Mouse (Mus musculus): ENCODE results near the gene Trim66. TPM values are rescaled to one million over a fixed set of nuclear protein-coding genes. Genes with fewer than 3 reads are reported as not detected.
A peak's percentile ranks its signal among the peaks of the same experiment; 100 is the strongest.

Trim66 gene
- polyA plus RNA-seq, 1 experiment from 2014 or later, result 0.08 TPM

GRCm38 (mm10) chr7:109438781-109439591 lies 68.9 kb downstream of the Trim66 start, which contains the start of gene Stk33:
TSS of gene Stk33 (minus strand) at chr7:109439081.
- under 1% methylated on average over 62 of the region's 62 CpGs for WGBS
- Histone ChIP-seq H3K27me3 (peaks cover 6% of the 10 kb centered on the region; the same call in 1 of the 2 replicates), H3K9me3 (replicated peaks) (no peaks in the 10 kb centered on the region), H3K36me3 (no peaks in the 10 kb centered on the region), H3K4me1 (peaks cover 18% of the 10 kb centered on the region), H3K4me2 (replicated peaks) (peak within 1 kb of the TSS; percentile 70), H3K27ac (peak within 1 kb of the TSS; percentile 79), H3K4me3 (peak within 1 kb of the TSS; percentile 49), H3K9ac (peak within 1 kb of the TSS; percentile 72)
- peak; percentile 87 for ATAC-seq (ENCODE audit: low FRiP score)

DNA sequence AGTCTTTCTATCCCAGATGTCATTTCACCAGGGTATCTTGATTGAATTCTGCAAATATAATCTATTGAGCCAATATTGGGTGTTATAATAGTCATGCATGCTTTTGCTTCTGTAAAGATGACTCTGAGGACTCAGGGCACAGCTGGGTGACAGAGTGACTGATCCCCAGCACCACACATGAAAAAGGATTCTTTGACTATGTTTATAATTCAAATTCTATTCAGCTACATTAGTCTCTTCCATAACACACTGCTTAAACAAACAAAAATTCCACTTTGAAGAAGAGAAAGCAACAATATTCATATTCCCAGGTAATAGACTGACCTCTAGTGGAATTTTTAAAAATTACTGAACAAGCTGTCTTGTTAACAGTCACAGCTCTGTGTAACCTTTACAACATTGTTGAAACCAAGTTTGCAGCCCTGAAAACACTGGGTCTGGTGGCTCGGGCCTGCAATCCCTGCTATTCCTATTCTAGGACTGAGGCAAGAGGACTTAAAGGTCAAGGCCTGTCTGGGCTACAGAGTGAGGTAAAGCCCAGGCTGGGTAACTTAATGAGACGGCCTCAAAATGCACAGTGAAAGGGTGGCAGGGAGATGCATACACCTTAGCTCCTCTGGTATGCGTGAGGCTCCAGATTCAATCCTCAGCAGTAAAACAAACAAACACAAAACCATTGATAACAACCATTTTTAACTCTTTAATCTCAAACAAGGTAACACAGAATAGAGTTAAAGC lies 83.3 kb downstream of the Trim66 start:
- H3K4me1 ChIP-seq, result no peaks in the 10 kb centered on the region
- H3K4me3 ChIP-seq, result no peak overlapping the region
- no peaks in the 10 kb centered on the region for H3K36me3 ChIP-seq
- no peak for ATAC-seq (ENCODE audit: low FRiP score)
- H3K9ac ChIP-seq, result no peak overlapping the region
- no peaks in the 10 kb centered on the region for H3K9me3 ChIP-seq (replicated peaks)
- H3K27ac ChIP-seq, result no peak overlapping the region
- H3K27me3 ChIP-seq, result no peaks in the 10 kb centered on the region
- WGBS, result 70% methylated on average over 3 of the region's 3 CpGs
- no peak overlapping the region for H3K4me2 ChIP-seq (replicated peaks)

DNA sequence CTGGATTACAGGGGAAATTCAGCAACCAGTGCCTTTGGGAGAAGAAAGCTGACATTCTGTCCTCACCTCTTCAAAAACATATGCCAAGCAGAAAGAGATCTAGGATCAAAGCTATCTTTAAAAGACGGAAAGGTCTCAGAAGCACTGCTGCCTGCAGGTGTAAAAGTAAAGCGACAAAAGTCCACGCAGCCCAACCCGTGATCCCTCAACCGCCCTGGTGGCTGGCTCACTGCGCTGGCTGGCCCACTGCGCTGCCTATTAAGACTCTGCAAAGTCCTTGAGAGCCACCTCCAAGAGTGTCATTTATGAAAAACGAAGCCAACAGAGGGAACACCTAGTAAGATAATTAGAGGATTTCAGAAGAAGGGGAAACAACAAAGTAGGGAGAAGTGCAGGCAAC lies 85.1 kb downstream of the Trim66 start:
- no peak overlapping the region for H3K4me3 ChIP-seq
- WGBS, result 77% methylated on average over 8 of the region's 8 CpGs

DNA sequence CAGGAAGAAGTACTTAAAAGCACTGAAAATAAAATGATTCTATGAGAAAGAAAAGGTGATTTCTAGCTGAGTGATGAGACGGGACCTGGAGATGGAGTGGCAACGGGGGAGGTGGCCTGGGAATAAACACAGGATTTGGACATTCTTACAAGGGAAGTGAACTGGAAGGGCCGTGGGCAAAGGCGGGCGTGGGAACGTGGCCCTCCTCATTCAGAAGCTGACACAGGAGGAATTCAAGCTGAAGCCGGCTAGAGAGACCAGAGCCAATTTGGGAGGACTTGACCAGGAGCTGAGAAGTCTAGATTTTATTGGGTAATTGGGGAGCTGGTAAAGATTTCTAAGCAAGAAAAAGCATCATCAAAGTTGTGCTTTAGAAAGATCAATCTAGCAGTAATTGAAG lies 102.4 kb downstream of the Trim66 start:
- Histone ChIP-seq H3K9ac (no peak overlapping the region), H3K4me1 (no peaks in the 10 kb centered on the region), H3K27ac (no peak overlapping the region), H3K9me3 (replicated peaks) (no peaks in the 10 kb centered on the region), H3K27me3 (no peaks in the 10 kb centered on the region), H3K4me3 (no peak overlapping the region), H3K36me3 (no peaks in the 10 kb centered on the region), H3K4me2 (replicated peaks) (no peak overlapping the region)
- WGBS, result 52% methylated on average over 7 of the region's 7 CpGs
- no peak for ATAC-seq (ENCODE audit: low FRiP score)

More for the DNA sequence above, 85.1 kb downstream of the Trim66 start:
- Histone ChIP-seq H3K9ac (no peak overlapping the region), H3K27me3 (no peaks in the 10 kb centered on the region), H3K4me1 (no peaks in the 10 kb centered on the region), H3K27ac (no peak overlapping the region), H3K36me3 (no peaks in the 10 kb centered on the region), H3K9me3 (replicated peaks) (no peaks in the 10 kb centered on the region), H3K4me2 (replicated peaks) (no peak overlapping the region)
- ATAC-seq (ENCODE audit: low FRiP score), result no peak

- ATAC-seq (ENCODE audit: low FRiP score), result no peak
- WGBS, result 73% methylated on average over 3 of the region's 3 CpGs
- no peaks in the 10 kb centered on the region for H3K27me3 ChIP-seq
- H3K4me1 ChIP-seq, result no peaks in the 10 kb centered on the region
- H3K9ac ChIP-seq, result no peak overlapping the region
- H3K9me3 ChIP-seq (replicated peaks), result no peaks in the 10 kb centered on the region
- no peak overlapping the region for H3K4me2 ChIP-seq (replicated peaks)
- H3K4me3 ChIP-seq, result no peak overlapping the region
- no peaks in the 10 kb centered on the region for H3K36me3 ChIP-seq
- H3K27ac ChIP-seq, result no peak overlapping the region
Measured at GRCm38 (mm10) chr7:109399299-109399698, 108.6 kb downstream of the Trim66 start.

Small RNA genes lying within 50 kb of the gene (microRNA-seq; reads per million reads assigned to microRNA genes)
- not detected for gene Gm47284

Other genes with a start within 250 kb of the Trim66 start
- 6.8 and 10.0 TPM in 2 replicates for gene Stk33, start 69.1 kb downstream of the Trim66 start, polyA plus RNA-seq (2016; fragmentation: Nextera tagmentation; extraction: Ambion mirVana)
- 86.2 and 98.4 TPM in 2 replicates for gene Rpl27a, start 11.0 kb upstream of the Trim66 start, polyA plus RNA-seq (2016; fragmentation: Nextera tagmentation; extraction: Ambion mirVana)
- gene St5, start 195.5 kb upstream of the Trim66 start, polyA plus RNA-seq (2016; fragmentation: Nextera tagmentation; extraction: Ambion mirVana), result 40.3 and 45.3 TPM in 2 replicates
- 15.4 and 18.2 TPM in 2 replicates for gene Akip1, start 195.6 kb upstream of the Trim66 start, polyA plus RNA-seq (2016; fragmentation: Nextera tagmentation; extraction: Ambion mirVana)
- 0.74 and 0.78 TPM in 2 replicates for gene BC051019, start 215.7 kb upstream of the Trim66 start, polyA plus RNA-seq (2016; fragmentation: Nextera tagmentation; extraction: Ambion mirVana)
- gene Ascl3, start 223.6 kb upstream of the Trim66 start, polyA plus RNA-seq (2016; fragmentation: Nextera tagmentation; extraction: Ambion mirVana), result 0.47 TPM in 1 of 2 replicates, not detected in the other
- 62.5 and 69.9 TPM in 2 replicates for gene Tmem9b, start 244.7 kb upstream of the Trim66 start, polyA plus RNA-seq (2016; fragmentation: Nextera tagmentation; extraction: Ambion mirVana)

Data from hindbrain, embryonic 12.5 days (tissue).